Mouse (Mus musculus) kidney, adult 2 months (tissue): ENCODE measurements at regions not wholly inside any gene's neighbourhood (a gene's known extent, or its start where the extent isn't known, plus 50 kb on each side); places are given as distances from the start of the nearest gene placed in this dataset.
A peak's percentile ranks its signal among the peaks of the same experiment; 100 is the strongest.
"Not testable (repeated sequence)": the region's sequence is repeated elsewhere in the genome, so short reads cannot be mapped to it uniquely, and the experiment has no call there.

Experiments used
- DNase-seq: peaks from one replicate; pipeline ENCODE4 v3.0.0; 2021
- H3K27ac ChIP-seq: fragments of 200-500 bp; 2 replicates; pipeline ENCODE4 v1.5.1; 2012; ENCODE audit warnings: low read depth, low read length, control low read depth, inconsistent platforms; ENCODE audit not compliant: insufficient read depth
- H3K27me3 ChIP-seq: fragments of 200-500 bp; replicated peaks from 2 replicates; pipeline ENCODE4 v1.6.1; 2012; ENCODE audit warnings: mild to moderate bottlenecking, moderate library complexity, low read length, inconsistent platforms; ENCODE audit not compliant: control insufficient read depth, insufficient read depth
- H3K36me3 ChIP-seq: fragments of 200-500 bp; 2 replicates; pipeline ENCODE4 v1.6.1; 2012; ENCODE audit warnings: mild to moderate bottlenecking, moderate library complexity, low read length, inconsistent platforms; ENCODE audit not compliant: control insufficient read depth, insufficient read depth
- H3K4me1 ChIP-seq: fragments of 200-500 bp; 2 replicates; pipeline ENCODE4 v1.6.1; 2011; ENCODE audit warnings: low read length; ENCODE audit not compliant: control insufficient read depth, insufficient read depth
- H3K4me3 ChIP-seq: fragments of 200-500 bp; 2 replicates; pipeline ENCODE4 v1.5.1; 2011; ENCODE audit warnings: mild to moderate bottlenecking, low read depth, low read length, control low read depth; ENCODE audit not compliant: insufficient read depth
- CTCF ChIP-seq: fragments of 200-500 bp; conservative IDR thresholded peaks from 2 replicates; pipeline ENCODE4 v1.5.1; 2011; ENCODE audit warnings: low read depth, mild to moderate bottlenecking, control low read depth, low read length, moderate library complexity, mixed read lengths; ENCODE audit not compliant: insufficient read depth, insufficient read length
- POLR2A ChIP-seq: fragments of 200-500 bp; IDR thresholded peaks from one replicate; pipeline ENCODE4 v1.6.1; 2011; ENCODE audit warnings: low read depth, low read length, control low read depth
- WGBS: fragments of 180-500 bp; shearing (Covaris S2); methylation state at CpG from one replicate; pipeline ENCODE4 v1.1.7; 2018; 5-methylcytosine and 5-hydroxymethylcytosine counted together

- no peak for DNase-seq
- TF ChIP-seq CTCF: no peak
- no peak overlapping the region for H3K4me3 ChIP-seq
- no peak overlapping the region for H3K27ac ChIP-seq
- no peaks in the 10 kb centered on the region for H3K36me3 ChIP-seq
- WGBS: 85% methylated on average over 4 of the region's 4 CpGs
- H3K27me3 ChIP-seq: no peaks in the 10 kb centered on the region
- no peaks in the 10 kb centered on the region; the same call in 1 of the 2 replicates for H3K4me1 ChIP-seq
These were observed 76.8 kb upstream of the Smg1 start for GRCm38 (mm10) chr7:118320307-118320706.

- no peaks in the 10 kb centered on the region for H3K36me3 ChIP-seq
- peak; percentile 43 for DNase-seq
- H3K4me1 ChIP-seq: no peaks in the 10 kb centered on the region; the same call in 1 of the 2 replicates
- TF ChIP-seq CTCF (no peak), POLR2A (no peak)
- H3K4me3 ChIP-seq: no peak overlapping the region
- 45% methylated on average over 12 of the region's 12 CpGs for WGBS
- H3K27me3 ChIP-seq: no peaks in the 10 kb centered on the region
- H3K27ac ChIP-seq: no peak overlapping the region
These were observed 75.1 kb upstream of the Smg1 start for GRCm38 (mm10) chr7:118318432-118319135.

DNA sequence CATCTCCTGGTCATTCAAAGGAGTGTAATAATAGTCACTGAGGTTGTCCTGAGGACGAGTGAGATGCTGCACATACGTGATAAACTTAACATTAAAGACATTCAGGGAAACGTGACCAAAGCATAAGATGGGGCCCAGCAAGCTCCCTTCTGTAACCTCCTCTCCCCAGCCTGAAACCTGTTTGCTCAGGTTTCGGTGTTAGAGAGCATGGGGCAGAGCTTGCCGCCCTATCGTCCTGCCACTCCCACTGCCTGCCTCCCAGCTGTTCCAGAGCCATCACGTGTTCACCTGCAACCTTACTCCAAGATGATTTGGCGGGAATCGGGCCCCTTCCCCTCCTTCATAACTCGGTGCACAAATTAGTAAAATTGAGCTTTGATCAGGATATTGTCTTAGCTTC, 71.4 kb upstream of the Smg1 start:
- not testable (repeated sequence) for H3K4me3 ChIP-seq, H3K27ac ChIP-seq, H3K36me3 ChIP-seq, H3K27me3 ChIP-seq, H3K4me1 ChIP-seq
- WGBS: 38% methylated on average over 10 of the region's 10 CpGs
- DNase-seq: peak; percentile 17

- Histone ChIP-seq H3K4me3 (no peak overlapping the region), H3K4me1 (no peaks in the 10 kb centered on the region; the same call in 1 of the 2 replicates), H3K27me3 (no peaks in the 10 kb centered on the region), H3K36me3 (no peaks in the 10 kb centered on the region), H3K27ac (no peak overlapping the region)
- WGBS: 76% methylated on average over 8 of the region's 8 CpGs
- no peak for DNase-seq
- TF ChIP-seq POLR2A (no peak), CTCF (no peak)
These were observed 70.8 kb upstream of the Smg1 start for GRCm38 (mm10) chr7:118314228-118314658.

- Histone ChIP-seq H3K4me1 (no peaks in the 10 kb centered on the region; the same call in 1 of the 2 replicates), H3K27ac (no peak overlapping the region)
- 57% methylated on average over 8 of the region's 8 CpGs for WGBS
These were observed 70.3 kb upstream of the Smg1 start for GRCm38 (mm10) chr7:118313818-118314217.

GRCm38 (mm10) chr7:118309733-118310132, 66.3 kb upstream of the Smg1 start:
- Histone ChIP-seq H3K27ac (no peak overlapping the region), H3K4me3 (no peak overlapping the region), H3K4me1 (no peaks in the 10 kb centered on the region), H3K27me3 (no peaks in the 10 kb centered on the region), H3K36me3 (no peaks in the 10 kb centered on the region)
- WGBS: 77% methylated on average over 5 of the region's 5 CpGs
- TF ChIP-seq CTCF (no peak), POLR2A (no peak)
- DNase-seq: no peak

More at GRCm38 (mm10) chr7:118313818-118314217, 70.3 kb upstream of the Smg1 start:
- no peaks in the 10 kb centered on the region for H3K27me3 ChIP-seq
- DNase-seq: peak; percentile 31
- H3K36me3 ChIP-seq: no peaks in the 10 kb centered on the region
- H3K4me3 ChIP-seq: no peak overlapping the region
- TF ChIP-seq CTCF (peak; percentile 57), POLR2A (no peak)

DNA sequence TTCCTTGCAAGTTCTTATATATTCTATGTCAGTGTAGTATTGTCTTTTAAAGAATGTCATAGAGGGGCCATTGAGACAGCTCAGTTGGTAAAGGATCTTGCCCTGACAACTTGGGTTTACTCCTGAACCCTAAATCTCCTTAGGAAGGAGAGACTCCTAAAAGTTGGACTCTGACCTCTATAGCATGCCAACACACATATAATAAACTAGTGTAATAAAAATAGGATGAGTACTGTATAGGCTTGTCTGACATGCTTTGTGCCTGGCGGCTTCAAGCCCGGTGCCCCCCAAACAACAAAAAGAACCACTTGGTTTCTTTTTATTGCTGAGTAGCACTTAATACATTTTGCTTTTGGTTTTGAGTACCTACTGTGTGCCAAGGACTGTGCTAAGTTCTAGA, 65.4 kb upstream of the Smg1 start:
- 82% methylated on average over 2 of the region's 2 CpGs for WGBS
- no peak for DNase-seq
- Histone ChIP-seq H3K4me1 (no peaks in the 10 kb centered on the region), H3K36me3 (no peaks in the 10 kb centered on the region), H3K27ac (no peak overlapping the region), H3K27me3 (no peaks in the 10 kb centered on the region), H3K4me3 (no peak overlapping the region)
- no peak for TF ChIP-seq CTCF
- TF ChIP-seq POLR2A: no peak
